Mouse (Mus musculus) heart, embryonic 10.5 days (tissue): ENCODE results near the gene Alpl. TPM values are rescaled to one million over a fixed set of nuclear protein-coding genes. Genes with fewer than 3 reads are reported as not detected.

Experiments used
- DNase-seq: peaks from one replicate; pipeline ENCODE4 v3.0.0-alpha.2; 2017; ENCODE audit warnings: low spot score
- H3K27ac ChIP-seq: fragments of 300-500 bp; sonication (generic); 2 replicates; pipeline ENCODE4 v1.5.1; 2016; ENCODE audit warnings: mild to moderate bottlenecking
- H3K27me3 ChIP-seq: fragments of 300-500 bp; sonication (generic); 2 replicates; pipeline ENCODE4 v1.6.1; 2016; ENCODE audit warnings: mild to moderate bottlenecking; ENCODE audit not compliant: poor library complexity, insufficient read depth, severe bottlenecking
- H3K36me3 ChIP-seq: fragments of 300-500 bp; sonication (generic); 2 replicates; pipeline ENCODE4 v1.6.1; 2016; ENCODE audit warnings: mild to moderate bottlenecking, moderate library complexity
- H3K4me1 ChIP-seq: fragments of 300-500 bp; sonication (generic); 2 replicates; pipeline ENCODE4 v1.6.1; 2016; ENCODE audit warnings: mild to moderate bottlenecking
- H3K4me3 ChIP-seq: fragments of 300-500 bp; sonication (generic); 2 replicates; pipeline ENCODE4 v1.5.1; 2016; ENCODE audit warnings: mild to moderate bottlenecking, moderate library complexity
- H3K9me3 ChIP-seq: fragments of 300-500 bp; sonication (generic); 2 replicates; pipeline ENCODE4 v1.6.1; 2016; ENCODE audit warnings: mild to moderate bottlenecking, moderate library complexity
- WGBS: fragments of 180-500 bp; shearing (Covaris S2); methylation state at CpG from one replicate; pipeline ENCODE4 v1.1.7; 2016; 5-methylcytosine and 5-hydroxymethylcytosine counted together
- polyA plus RNA-seq: library from polyadenylated mRNA; unstranded; fragments of >200 nt; fragmentation: Nextera tagmentation; extraction: Ambion mirVana; gene quantifications from 2 replicates; pipeline ENCODE4 v1.2.1, GENCODE M21; 2016

Alpl gene
- polyA plus RNA-seq, 1 experiment from 2014 or later: 4.5 TPM

- no peaks in the 10 kb centered on the region for H3K36me3 ChIP-seq
- H3K27me3 ChIP-seq: peaks cover 14% of the 10 kb centered on the region
- H3K4me1 ChIP-seq: peaks cover 30% of the 10 kb centered on the region
- no peak overlapping the region for H3K4me3 ChIP-seq
- no peaks in the 10 kb centered on the region for H3K9me3 ChIP-seq
- 80% methylated on average over 7 of the region's 7 CpGs for WGBS
- no peak overlapping the region for H3K27ac ChIP-seq
- DNase-seq: no peak
Measured at GRCm38 (mm10) chr4:137740350-137740749, 55.8 kb downstream of the Alpl start.

- H3K4me1 ChIP-seq: peaks cover 30% of the 10 kb centered on the region
- peak overlapping the region; percentile 19; the same call in 1 of the 2 replicates for H3K4me3 ChIP-seq
- no peak for DNase-seq
- H3K9me3 ChIP-seq: no peaks in the 10 kb centered on the region
- H3K27me3 ChIP-seq: peaks cover 18% of the 10 kb centered on the region
- WGBS: 46% methylated on average over 9 of the region's 9 CpGs
- no peaks in the 10 kb centered on the region for H3K36me3 ChIP-seq
- H3K27ac ChIP-seq: no peak overlapping the region
Measured at GRCm38 (mm10) chr4:137739151-137739923, 56.8 kb downstream of the Alpl start.

GRCm38 (mm10) chr4:137737760-137738159 lies 58.4 kb downstream of the Alpl start:
- Histone ChIP-seq H3K4me3 (no peak overlapping the region), H3K4me1 (peaks cover 33% of the 10 kb centered on the region), H3K36me3 (no peaks in the 10 kb centered on the region), H3K27me3 (peaks cover 14% of the 10 kb centered on the region), H3K27ac (no peak overlapping the region), H3K9me3 (no peaks in the 10 kb centered on the region)
- 48% methylated on average over 3 of the region's 3 CpGs for WGBS
- no peak for DNase-seq

GRCm38 (mm10) chr4:137736220-137736701 lies 59.9 kb downstream of the Alpl start:
- no peak for DNase-seq

GRCm38 (mm10) chr4:137733459-137733858 lies 62.7 kb downstream of the Alpl start:
- no peak for DNase-seq
- H3K4me3 ChIP-seq: no peak overlapping the region
- no peaks in the 10 kb centered on the region for H3K9me3 ChIP-seq
- no peak overlapping the region for H3K27ac ChIP-seq
- H3K36me3 ChIP-seq: no peaks in the 10 kb centered on the region
- peaks cover 36% of the 10 kb centered on the region for H3K4me1 ChIP-seq
- 66% methylated on average over 5 of the region's 5 CpGs for WGBS
- H3K27me3 ChIP-seq: peaks cover 51% of the 10 kb centered on the region

More at GRCm38 (mm10) chr4:137736220-137736701, 59.9 kb downstream of the Alpl start:
- Histone ChIP-seq H3K4me1 (peaks cover 33% of the 10 kb centered on the region), H3K27ac (0 out of 2 replicates have a peak overlapping the region, but pooled peaks have one; percentile 12), H3K27me3 (peaks cover 28% of the 10 kb centered on the region), H3K4me3 (no peak overlapping the region), H3K9me3 (no peaks in the 10 kb centered on the region), H3K36me3 (no peaks in the 10 kb centered on the region)
- 55% methylated on average over 11 of the region's 11 CpGs for WGBS

- DNase-seq: no peak
- Histone ChIP-seq H3K27ac (no peak overlapping the region), H3K4me1 (peaks cover 36% of the 10 kb centered on the region), H3K36me3 (no peaks in the 10 kb centered on the region), H3K9me3 (no peaks in the 10 kb centered on the region), H3K4me3 (no peak overlapping the region), H3K27me3 (peaks cover 56% of the 10 kb centered on the region)
- WGBS: 74% methylated on average over 3 of the region's 3 CpGs
Measured at GRCm38 (mm10) chr4:137732962-137733361, 63.2 kb downstream of the Alpl start.

- Histone ChIP-seq H3K4me1 (peaks cover 36% of the 10 kb centered on the region), H3K36me3 (no peaks in the 10 kb centered on the region), H3K9me3 (no peaks in the 10 kb centered on the region), H3K27me3 (peaks cover 62% of the 10 kb centered on the region), H3K27ac (no peak overlapping the region), H3K4me3 (no peak overlapping the region)
- no peak for DNase-seq
- WGBS: 79% methylated on average over 3 of the region's 3 CpGs
Measured at GRCm38 (mm10) chr4:137732361-137732760, 63.8 kb downstream of the Alpl start.

- no peak for DNase-seq
- Histone ChIP-seq H3K4me1 (peaks cover 36% of the 10 kb centered on the region), H3K27me3 (peaks cover 62% of the 10 kb centered on the region), H3K9me3 (no peaks in the 10 kb centered on the region), H3K27ac (peak overlapping the region; percentile 37; the same call in 1 of the 2 replicates), H3K4me3 (no peak overlapping the region), H3K36me3 (no peaks in the 10 kb centered on the region)
- 64% methylated on average over 10 of the region's 10 CpGs for WGBS
Measured at GRCm38 (mm10) chr4:137731891-137732290, 64.3 kb downstream of the Alpl start.

GRCm38 (mm10) chr4:137730757-137731156 lies 65.4 kb downstream of the Alpl start:
- H3K36me3 ChIP-seq: no peaks in the 10 kb centered on the region
- no peaks in the 10 kb centered on the region for H3K9me3 ChIP-seq
- DNase-seq: no peak
- WGBS: 69% methylated on average over 8 of the region's 8 CpGs
- H3K27ac ChIP-seq: no peak overlapping the region
- H3K4me3 ChIP-seq: no peak overlapping the region
- H3K27me3 ChIP-seq: peaks cover 72% of the 10 kb centered on the region
- peaks cover 27% of the 10 kb centered on the region for H3K4me1 ChIP-seq

- H3K9me3 ChIP-seq: no peaks in the 10 kb centered on the region
- peak; percentile 94 for DNase-seq
- H3K4me3 ChIP-seq: no peak overlapping the region
- H3K36me3 ChIP-seq: no peaks in the 10 kb centered on the region
- WGBS: 18% methylated on average over 3 of the region's 3 CpGs
- peaks cover 27% of the 10 kb centered on the region for H3K4me1 ChIP-seq
- no peak overlapping the region for H3K27ac ChIP-seq
- peaks cover 78% of the 10 kb centered on the region for H3K27me3 ChIP-seq
Measured at GRCm38 (mm10) chr4:137730134-137730533, 66.0 kb downstream of the Alpl start.

GRCm38 (mm10) chr4:137729155-137729855 lies 66.9 kb downstream of the Alpl start:
- WGBS: 29% methylated on average over 24 of the region's 24 CpGs
- Histone ChIP-seq H3K4me1 (peaks cover 35% of the 10 kb centered on the region), H3K27me3 (peaks cover 82% of the 10 kb centered on the region), H3K4me3 (peak overlapping the region; percentile 41), H3K27ac (no peak overlapping the region), H3K9me3 (no peaks in the 10 kb centered on the region), H3K36me3 (no peaks in the 10 kb centered on the region)
- DNase-seq: no peak

GRCm38 (mm10) chr4:137728399-137729154 lies 67.6 kb downstream of the Alpl start:
- Histone ChIP-seq H3K4me1 (peaks cover 42% of the 10 kb centered on the region), H3K4me3 (peak overlapping the region; percentile 41), H3K36me3 (no peaks in the 10 kb centered on the region), H3K9me3 (no peaks in the 10 kb centered on the region), H3K27me3 (peaks cover 89% of the 10 kb centered on the region), H3K27ac (no peak overlapping the region)
- WGBS: 9% methylated on average over 17 of the region's 17 CpGs
- no peak for DNase-seq
